Mouse (Mus musculus): ENCODE data around the gene Celsr1.

Celsr1 gene

DNA sequence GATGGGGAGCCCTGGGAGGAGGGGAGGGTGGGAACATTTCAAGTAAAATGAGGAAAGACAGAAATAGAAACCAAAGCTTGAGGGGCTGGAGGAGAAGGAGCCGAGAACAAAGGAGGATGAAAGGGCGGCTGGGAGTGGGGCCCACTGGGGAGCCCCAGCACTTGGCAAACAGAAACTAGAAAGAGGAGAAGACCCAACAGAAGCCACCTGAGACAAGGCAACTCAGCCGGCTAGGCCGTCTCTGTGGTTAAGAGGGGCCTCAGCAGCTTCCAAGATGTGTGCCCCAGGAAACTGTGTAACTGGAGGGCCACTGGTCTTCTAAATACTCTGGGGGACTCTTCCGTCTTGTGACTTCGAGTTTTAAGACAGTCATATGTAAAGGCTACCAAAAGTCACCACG lies 72.4 kb downstream of the Celsr1 start:
- DNase-seq (ENCODE audit: low spot score), result no peak

DNA sequence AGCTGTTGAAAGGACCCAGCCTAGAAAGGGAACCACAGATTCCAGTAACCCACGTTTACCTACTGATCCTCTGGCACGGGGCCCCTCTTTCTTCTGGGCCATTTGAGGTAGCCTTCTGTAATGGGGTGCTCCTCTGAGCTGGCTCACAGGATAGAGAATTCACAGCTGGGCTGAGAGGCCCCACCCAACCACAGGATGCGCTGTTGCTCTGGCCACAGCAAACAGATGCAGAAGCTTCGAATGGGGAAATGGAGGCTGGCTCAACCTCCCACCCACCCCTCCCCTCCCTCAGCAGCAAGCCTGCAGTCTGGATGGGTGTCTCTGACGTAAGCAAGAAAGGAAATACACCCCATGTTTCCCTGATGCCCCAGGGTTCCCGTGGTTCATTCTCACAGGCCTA lies 77.4 kb downstream of the Celsr1 start:
- no peak for DNase-seq (ENCODE audit: low spot score)

DNA sequence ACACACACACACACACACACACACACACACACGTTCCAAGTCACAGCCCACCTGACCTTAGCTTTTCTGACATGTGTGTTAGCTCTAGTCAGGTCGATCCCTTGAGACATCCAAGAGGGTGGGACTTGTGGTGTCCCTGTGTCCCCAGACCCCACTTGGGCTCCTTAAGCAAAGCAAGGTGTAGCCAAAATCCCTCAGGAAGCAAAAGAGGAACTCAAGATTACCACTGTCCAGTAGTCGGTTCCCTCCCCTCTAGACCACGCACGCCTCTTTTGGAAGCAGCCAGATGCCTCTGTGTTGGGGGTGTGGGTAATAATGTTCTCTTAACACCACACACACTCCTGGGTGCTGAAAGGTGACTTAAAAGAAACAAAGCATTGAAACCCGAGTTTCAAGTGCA lies 80.1 kb downstream of the Celsr1 start:
- no peak for DNase-seq (ENCODE audit: low spot score)

DNA sequence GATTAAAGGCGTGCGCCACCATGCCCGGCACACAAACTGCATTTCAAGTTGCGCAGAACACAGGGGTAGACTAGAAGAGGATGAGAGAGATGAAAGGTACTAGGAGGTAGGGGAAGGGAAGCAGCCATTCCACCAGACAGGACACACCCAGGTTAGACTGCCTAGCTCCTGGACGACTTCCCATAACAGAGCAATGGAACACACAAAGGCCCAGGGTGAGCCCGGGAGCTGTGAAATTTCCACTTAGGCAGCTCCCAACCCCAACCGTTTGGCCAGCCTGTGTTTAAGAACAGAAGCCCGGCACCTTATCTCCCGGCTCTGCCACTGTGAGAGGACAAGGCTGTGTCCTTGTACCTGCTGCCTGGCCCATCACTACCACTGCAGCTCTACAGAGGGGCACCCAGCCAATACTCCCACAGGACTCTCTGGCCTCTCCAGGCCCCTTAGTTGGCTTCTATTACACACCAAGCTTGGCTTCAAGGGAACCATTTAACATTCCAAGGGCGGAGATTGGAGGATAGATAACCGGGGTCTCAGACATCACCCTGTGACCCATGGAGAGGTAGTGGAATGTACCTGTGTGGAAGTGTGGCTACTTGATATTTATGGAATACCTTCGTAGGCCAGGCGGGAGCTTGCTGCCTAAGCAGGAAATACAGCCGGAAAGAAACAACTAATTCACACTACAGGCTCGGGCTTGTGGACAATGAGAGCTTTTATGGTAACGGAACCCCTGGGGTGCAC lies 84.0 kb downstream of the Celsr1 start:
- DNase-seq (ENCODE audit: low spot score), result no peak

DNA sequence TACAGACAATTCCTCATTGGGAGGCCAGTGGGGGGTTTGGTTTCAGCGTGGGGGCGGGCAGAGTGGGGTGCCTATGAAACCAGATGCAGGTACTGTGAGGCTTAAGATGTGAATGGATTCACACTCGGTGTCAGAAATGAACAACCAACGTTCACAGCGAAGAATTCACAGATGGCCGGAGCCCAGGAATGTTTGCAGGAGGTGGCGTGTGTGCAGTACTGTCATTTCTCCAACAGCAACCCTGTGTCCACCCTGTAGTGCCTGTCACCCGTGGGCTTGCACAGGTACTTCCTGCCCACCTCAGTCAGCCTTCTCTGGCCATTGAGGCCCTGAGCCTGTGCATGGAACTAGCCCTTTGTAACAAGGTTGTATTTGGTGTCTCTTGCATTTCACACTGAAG lies 85.6 kb downstream of the Celsr1 start:
- DNase-seq (ENCODE audit: low spot score), result no peak

DNA sequence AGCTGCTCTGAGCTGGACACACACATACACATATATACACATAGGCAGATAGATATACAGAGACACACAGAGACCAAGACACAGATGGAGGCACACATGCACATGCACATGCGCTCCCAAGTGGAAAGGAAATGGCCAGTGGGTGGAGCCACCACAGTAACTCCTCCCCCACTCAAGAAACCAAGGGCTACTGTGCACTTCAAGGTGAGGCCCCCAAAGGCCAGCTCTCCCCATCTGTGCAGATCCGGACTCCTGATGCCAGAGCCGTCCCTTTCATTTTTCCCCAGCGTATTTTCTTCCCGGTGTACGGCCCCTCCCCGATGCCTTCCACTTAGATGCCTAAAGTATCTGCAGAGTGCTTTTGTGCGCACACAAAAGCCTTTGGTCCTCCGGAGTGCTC lies 86.0 kb downstream of the Celsr1 start:
- DNase-seq (ENCODE audit: low spot score), result no peak

DNA sequence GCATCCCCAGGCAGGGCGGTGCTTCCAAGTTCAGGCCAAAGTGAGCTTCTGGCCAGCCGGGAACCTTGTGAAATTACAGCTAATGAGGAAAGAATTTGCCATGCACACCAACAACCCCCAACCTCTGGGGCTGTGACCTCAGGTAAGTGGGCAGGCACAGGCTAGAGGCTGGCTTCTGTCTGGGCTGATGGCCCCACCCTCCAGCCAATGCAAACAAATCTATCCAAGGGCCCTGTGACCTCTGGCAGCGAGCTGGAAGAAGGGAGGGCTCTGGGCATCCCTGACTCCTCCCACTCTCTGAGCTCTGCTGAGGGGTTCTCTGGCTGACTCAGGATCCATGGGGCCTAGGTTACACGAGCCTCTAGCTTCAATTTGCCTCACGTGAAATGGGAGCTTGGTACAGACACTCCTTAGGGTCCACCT lies 97.9 kb downstream of the Celsr1 start:
- DNase-seq (ENCODE audit: low spot score), result no peak

DNA sequence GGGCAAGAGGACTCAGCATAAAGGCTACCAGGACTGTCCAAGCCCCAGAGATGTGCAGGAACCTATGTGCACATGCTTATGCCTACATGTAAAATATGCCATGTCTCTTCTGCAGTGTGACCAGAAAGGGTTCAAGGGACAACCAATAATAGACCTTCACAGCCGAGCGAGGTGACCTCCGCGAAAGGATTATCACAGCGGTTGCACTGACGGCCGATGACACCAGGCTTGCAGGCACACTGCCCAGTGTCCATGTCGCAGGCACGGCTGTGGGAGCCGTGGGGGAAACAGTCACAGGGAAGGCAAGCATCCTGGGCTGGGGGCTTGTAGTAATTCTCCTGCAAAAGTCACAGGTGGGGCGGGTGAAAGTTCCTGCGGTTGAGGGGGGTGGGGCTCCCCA lies 105.4 kb downstream of the Celsr1 start:
- DNase-seq (ENCODE audit: low spot score), result no peak

DNA sequence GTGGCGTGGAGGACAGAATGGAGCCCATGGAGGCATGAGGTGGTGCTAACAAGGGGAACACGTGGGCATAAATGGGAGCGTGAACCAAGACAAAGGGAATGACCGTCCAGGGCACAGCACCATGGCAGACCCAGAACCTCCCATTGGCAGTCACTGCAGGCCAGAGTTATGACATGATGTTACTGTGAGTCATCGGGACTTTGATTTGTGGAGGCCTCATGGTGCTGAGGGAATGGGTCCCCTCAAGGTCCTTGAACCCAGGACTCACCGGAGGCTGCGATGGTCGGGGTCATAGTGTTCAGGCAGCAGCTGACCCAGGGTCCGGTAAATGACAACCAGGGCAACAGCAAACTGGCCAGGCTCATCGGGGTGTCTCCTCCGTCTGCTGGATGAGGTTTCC lies 111.7 kb downstream of the Celsr1 start:
- no peak for DNase-seq (ENCODE audit: low spot score)

DNA sequence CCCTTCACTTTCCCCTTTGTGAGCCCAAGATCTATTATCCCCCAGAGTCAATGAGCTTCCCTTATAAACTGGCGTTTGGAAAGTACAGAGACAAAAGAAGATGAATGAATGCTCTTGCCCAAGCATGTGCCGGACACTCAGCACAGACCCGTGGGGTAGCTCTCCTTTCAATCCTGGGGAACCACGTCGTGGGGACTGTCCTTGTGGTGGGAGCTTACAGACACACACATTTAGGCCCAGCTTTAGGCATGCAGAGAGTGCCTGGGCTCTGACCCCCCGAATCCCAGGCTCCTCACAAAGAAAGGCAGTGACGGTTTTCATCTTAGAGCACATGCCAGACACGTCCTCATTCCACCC lies 113.7 kb downstream of the Celsr1 start:
- no peak for DNase-seq (ENCODE audit: low spot score)

DNA sequence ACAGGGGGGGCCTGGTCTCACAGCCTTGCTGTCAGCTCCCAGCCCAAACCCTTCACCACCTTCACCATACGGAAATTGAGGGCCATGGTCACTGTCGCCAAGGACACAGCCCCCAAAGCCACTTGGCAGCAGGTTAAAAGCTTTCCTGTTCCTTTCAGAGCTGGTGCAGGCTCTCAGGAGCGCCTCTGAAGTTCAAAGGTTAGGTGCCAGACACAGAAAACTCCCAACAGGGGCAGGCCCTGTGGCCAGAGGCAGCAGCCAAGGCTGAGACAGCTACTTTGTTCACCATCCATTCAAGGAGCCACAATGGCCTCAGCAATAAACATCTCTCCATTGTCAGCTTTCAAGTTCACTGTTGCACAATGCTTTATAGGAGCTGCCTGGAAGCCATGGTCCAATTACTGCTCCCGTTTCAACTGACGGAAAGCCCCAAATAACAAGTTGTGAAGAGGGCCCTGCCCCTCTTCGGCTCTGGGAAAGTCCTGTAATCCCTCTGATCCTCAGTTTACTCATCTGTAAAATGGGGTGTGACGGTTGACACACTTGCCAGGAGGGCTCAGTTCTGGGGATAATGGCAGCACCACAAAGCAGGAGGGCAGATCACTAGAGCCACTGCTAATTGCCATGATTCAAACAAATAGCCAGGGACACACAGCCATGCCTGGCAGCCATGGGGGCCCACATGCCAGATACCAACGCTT lies 114.2 kb downstream of the Celsr1 start:
- DNase-seq (ENCODE audit: low spot score), result no peak

DNA sequence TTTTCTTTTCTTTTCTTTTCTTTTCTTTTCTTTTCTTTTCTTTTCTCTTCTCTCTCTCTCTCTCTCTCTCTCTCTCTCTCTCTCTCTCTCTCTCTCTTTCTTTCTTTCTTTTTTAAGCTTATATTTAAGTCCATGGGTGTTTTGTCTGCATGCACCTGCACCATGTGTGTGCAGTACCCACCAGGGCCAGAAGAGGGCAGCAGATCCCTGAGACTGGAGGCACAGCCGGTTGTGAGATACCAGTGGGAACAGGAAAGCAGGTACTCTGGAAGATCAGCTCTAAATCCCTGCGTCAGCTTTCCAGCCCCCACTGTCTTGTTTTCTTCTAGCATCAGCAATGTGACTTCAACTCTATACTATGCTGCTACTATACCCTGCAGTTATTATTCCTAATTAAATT lies 120.0 kb downstream of the Celsr1 start:
- peak; percentile 61 for DNase-seq (ENCODE audit: low spot score)

DNA sequence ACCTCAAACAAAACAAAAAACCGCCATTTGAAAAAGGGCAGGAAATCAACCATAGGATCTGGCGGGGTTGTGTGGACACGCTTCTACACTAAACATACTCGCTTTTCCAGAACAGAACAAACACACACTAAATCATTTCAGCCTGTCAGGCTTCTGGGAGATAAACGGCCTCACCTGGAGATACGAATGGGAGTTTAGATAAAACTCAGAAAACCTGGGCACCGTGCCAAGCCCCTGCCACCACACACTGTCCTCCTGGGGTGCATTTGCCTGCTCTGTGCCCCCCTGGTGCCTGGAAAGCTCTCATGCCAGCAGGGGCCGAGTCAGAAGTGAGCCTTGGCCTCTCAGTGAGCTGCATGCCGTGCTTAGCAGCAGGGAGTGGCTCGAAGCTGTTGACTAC lies 123.6 kb downstream of the Celsr1 start:
- no peak for DNase-seq (ENCODE audit: low spot score)

DNA sequence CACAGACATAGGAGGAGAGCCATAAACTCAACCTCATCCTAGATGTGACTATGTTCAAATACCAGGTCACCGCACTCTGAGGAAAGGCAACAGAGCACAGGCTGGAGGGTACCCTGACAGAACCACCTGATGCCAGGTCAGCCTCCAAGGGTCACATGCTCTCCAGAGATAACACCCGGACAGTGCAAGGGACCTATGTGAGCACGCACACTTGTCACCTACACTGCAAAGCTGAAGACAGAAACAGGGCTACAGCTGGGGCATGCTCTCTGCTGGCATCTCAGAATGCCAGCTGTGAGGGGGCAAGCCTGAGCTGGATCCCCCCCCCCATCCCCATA lies 124.1 kb downstream of the Celsr1 start:
- no peak for DNase-seq (ENCODE audit: low spot score)

DNA sequence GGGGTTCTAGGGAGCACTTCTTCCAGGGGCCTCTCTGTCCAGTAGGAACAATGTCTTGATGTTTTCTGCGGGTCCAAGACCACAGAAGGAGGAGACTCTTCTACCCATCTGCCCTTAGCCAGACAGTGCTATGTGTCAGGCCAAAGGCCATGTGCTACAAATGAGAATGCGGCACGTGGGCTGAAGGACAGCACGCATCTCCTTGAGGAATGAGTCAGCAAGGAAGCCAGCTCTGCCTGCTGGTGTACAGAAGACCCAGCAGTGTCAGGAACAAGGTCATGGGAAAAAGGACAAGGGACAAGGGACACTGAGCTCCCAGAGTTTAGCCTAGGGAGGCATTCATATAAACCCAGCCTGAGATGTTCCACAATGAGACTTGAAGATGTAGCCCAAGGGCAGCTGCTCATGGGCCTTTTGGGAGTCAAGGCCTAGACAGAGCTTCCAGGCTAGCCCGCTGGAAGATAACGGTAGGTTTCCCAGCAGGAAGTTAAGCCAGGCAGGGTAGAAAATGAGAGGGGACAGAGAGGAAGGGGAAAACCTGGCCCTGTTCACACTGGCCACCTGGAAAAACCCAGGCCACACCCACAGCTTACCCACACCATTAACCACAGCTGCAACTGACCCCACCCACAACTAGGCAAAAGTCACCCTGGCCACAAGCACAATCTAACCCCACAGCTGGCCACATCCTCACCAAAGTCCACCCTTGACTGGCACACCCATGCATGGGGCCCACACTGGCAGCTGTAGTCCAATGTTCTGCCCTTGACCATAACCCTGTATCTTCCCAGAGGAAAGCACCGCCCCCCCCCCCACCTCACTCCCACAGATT lies 124.7 kb downstream of the Celsr1 start:
- DNase-seq (ENCODE audit: low spot score), result no peak

DNA sequence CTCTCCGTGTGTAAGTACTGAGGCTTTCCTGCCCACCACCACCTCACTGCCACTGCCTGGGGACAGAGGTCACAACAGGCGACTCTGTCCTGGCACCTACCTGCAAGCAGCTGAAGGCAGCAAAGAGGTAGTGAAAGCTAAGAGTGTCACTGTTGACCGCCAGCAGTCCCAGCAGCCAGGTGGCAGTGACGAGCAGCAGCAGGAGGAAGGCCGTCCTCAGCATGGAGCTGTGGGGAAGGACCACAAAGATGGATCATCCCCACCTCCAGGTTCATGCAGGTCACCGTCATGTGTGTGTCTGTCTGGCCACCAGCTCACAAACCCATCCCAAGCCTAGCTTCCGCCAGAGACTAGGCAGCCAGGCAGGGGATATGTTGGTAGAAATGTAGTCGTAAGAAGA lies 129.8 kb downstream of the Celsr1 start:
- no peak for DNase-seq (ENCODE audit: low spot score)

DNA sequence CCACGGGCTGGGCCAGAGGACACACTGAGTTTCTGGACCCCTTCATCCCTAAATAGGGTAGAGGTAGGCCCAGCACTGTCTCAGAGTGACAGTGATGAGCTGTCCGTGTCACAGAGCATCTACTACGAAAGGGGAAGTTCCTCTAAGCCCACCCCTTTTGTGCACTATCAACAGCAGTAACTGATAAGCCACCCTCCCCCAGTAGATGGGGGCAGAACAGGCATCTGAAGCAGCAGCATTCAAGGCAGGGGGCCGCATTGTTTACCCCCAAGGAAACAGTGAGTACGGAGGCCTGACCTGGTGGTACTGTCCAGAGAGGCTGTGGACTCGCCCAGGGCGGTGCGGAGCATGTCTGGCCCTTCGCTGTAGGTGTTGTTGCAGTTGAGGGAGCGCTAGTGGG lies 131.1 kb downstream of the Celsr1 start:
- DNase-seq (ENCODE audit: low spot score), result no peak

DNA sequence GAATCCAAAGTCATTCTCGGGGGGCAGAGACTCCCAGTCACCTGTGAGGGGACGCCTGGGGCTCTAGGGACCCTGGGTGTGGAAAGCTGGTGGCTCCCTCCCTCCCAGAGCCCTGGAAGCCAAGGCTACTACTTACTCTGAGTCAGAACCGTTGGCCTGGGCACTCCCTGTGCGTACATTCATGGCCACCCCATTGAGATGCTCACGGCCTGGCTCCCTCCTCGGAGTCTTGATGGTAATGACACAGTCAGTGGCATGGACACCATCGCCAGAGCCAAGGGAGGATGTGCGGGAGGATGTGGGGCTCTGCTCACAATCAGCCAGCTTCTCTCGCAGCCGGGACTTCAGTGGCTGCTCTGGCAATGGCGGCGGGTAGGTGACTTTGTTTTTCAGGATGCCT lies 132.8 kb downstream of the Celsr1 start:
- no peak for DNase-seq (ENCODE audit: low spot score)

DNA sequence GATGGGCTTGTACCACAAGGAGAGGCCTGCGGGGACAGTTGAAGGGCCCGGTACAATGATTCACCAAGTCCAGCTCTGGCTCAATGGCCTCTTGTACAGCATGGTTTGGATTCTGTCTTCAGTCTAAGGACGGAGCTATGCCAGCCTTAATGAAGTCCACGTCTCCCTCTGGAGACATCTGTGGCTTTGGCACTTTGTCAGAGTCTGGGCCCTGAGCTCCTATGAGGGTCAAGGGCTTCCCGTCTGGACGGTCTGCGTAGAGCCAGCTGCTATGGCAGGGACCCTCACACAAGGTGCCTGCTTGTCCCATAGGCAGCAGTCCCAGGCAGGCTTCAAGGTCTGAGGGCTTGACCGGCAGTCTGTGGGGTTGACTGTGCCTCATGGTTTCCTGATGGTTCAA lies 133.3 kb downstream of the Celsr1 start:
- no peak for DNase-seq (ENCODE audit: low spot score)

DNA sequence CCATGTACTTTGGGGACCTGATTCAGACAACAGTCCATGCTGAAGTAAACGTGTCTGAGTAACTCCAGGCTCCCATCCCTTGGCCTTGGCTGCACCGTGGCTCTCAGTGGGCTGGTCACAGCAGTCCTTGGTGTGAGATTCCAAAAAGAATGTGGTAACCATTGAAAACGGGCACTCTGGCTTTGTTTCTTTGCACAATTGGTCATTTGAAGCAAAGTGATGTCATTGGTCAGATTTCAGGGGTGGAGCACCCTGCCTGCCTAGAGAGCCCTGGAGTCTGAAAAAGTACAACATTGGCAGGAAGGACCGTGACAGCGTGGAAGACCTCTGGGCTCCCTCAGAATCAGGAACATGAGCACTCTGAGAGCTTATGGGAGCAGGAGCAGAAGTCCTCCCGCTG lies 134.2 kb downstream of the Celsr1 start:
- DNase-seq (ENCODE audit: low spot score), result no peak

DNA sequence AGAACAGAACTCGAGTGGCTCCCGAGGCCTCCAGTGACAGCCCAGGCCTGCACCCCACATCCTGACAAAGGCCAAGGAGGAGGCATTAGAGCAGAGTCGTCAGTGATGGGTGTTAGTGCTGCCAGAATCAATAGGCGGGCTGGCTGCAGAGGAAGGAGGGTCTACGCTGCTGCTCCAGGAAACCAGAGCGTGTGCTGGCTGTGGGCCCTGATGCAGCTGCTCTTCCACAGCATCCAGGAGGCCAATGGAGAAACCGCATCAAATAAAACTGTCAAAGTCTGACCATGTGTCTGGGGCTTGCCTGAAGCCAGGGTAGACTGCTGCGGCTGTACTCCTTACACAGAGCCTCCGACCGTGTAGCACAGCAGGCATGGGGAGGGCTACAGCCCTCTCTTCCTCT lies 136.5 kb downstream of the Celsr1 start:
- DNase-seq (ENCODE audit: low spot score), result no peak

DNA sequence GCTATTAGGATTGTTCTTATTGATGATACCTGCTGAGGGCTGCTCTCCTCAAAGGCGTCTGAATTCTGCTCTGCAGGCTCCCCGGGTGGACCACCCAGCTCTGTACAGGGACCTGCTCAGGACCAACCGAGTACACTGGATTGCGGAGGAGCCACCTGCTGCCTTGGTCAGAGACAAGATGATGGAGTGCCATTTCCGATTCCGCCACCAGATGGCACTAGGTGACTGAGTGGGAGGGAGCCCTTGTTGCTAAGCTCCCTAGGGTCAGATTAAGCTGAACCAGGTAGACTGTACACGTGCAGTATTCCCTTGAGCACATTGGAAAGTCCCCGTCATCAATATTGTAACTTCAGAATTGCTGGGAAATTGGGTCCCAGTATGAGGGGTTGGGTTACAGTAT lies 137.3 kb downstream of the Celsr1 start:
- peak; percentile 67 for DNase-seq (ENCODE audit: low spot score)

DNA sequence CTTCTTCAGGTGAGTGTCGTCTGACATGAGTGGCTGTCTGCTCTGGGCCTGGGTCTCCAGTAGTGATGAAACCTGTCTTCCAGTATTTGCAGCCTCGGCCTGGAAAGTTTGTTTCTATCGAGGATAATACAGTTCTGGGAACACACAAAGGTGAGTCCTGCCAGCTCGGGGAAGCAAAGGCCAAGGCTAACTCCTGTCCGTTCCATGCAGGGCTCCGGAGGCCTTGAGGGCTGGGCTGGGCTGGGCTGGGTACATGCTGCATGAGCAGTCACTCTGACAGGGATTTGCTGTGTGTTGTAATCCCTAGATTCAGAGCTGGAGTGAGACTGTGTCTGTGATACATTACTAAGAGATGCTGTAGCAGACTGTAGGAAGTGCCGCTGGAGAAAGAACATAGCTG lies 139.7 kb downstream of the Celsr1 start:
- DNase-seq (ENCODE audit: low spot score), result no peak
